Mouse (Mus musculus): ENCODE results near the gene Asna1.

DNA sequence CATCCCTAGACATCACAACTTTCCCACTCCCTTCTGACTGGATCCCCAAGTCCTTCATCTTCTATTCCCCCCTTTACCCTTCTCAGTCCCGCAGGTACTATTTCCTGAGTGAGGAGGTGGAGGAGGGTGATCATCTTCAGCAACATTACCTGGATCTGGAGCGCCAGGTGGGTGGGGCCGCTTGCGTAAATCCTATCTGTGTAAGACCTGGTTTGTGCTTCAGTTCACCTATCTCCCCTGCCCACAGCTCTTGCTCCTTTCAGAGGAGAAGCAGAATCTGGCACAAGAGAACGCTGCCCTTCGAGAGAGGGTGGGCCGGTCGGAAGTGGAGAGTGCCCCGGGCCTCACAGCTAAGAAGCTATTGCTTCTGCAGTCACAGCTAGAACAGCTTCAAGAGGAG lies 30.7 kb downstream of the Asna1 start:
- TF ChIP-seq ZC3H11A (IDR thresholded peaks at IDR 0.05; ENCODE audit: borderline replicate concordance, low read depth, low read length) (no peak), ZNF384 (IDR thresholded peaks at IDR 0.05; ENCODE audit: low read depth, low read length) (no peak), MAFK (IDR thresholded peaks at IDR 0.05; ENCODE audit: insufficient read depth, low read depth, low read length) (no peak), HCFC1 (IDR thresholded peaks at IDR 0.05; ENCODE audit: borderline replicate concordance, insufficient read depth, low read length) (no peak), CHD2 (IDR thresholded peaks at IDR 0.05; ENCODE audit: low read depth, low read length) (no peak)
